Mouse (Mus musculus) midbrain, embryonic 10.5 days (tissue): ENCODE data around the gene Hoxc8. TPM values are rescaled to one million over a fixed set of nuclear protein-coding genes. Genes with fewer than 3 reads are reported as not detected.

Source experiments
- DNase-seq: peaks from one replicate; pipeline ENCODE4 v3.0.0-alpha.2; 2017; ENCODE audit warnings: low spot score
- H3K27ac ChIP-seq: fragments of 300-500 bp; sonication (generic); replicated peaks from 2 replicates; pipeline ENCODE4 v1.5.1; 2016; ENCODE audit warnings: mild to moderate bottlenecking
- H3K27me3 ChIP-seq: fragments of 300-500 bp; sonication (generic); 2 replicates; pipeline ENCODE4 v1.6.1; 2016; ENCODE audit warnings: low read depth, mild to moderate bottlenecking; ENCODE audit not compliant: poor library complexity, severe bottlenecking
- H3K36me3 ChIP-seq: fragments of 300-500 bp; sonication (generic); 2 replicates; pipeline ENCODE4 v1.6.1; 2016; ENCODE audit warnings: mild to moderate bottlenecking, moderate library complexity
- H3K4me1 ChIP-seq: fragments of 300-500 bp; sonication (generic); 2 replicates; pipeline ENCODE4 v1.6.1; 2016
- H3K4me3 ChIP-seq: fragments of 300-500 bp; sonication (generic); 2 replicates; pipeline ENCODE4 v1.5.1; 2016; ENCODE audit warnings: mild to moderate bottlenecking, moderate library complexity
- H3K9me3 ChIP-seq: fragments of 300-500 bp; sonication (generic); replicated peaks from 2 replicates; pipeline ENCODE4 v1.6.1; 2016; ENCODE audit warnings: mild to moderate bottlenecking
- WGBS: fragments of 180-500 bp; shearing (Covaris S2); methylation state at CpG from one replicate; pipeline ENCODE4 v1.1.7; 2016; 5-methylcytosine and 5-hydroxymethylcytosine counted together
- polyA plus RNA-seq: library from polyadenylated mRNA; unstranded; fragments of >200 nt; fragmentation: Nextera tagmentation; extraction: Ambion mirVana; gene quantifications from 2 replicates; pipeline ENCODE4 v1.2.1, GENCODE M21; 2016

Gene Hoxc8
- polyA plus RNA-seq, 1 experiment from 2014 or later: not detected

DNA sequence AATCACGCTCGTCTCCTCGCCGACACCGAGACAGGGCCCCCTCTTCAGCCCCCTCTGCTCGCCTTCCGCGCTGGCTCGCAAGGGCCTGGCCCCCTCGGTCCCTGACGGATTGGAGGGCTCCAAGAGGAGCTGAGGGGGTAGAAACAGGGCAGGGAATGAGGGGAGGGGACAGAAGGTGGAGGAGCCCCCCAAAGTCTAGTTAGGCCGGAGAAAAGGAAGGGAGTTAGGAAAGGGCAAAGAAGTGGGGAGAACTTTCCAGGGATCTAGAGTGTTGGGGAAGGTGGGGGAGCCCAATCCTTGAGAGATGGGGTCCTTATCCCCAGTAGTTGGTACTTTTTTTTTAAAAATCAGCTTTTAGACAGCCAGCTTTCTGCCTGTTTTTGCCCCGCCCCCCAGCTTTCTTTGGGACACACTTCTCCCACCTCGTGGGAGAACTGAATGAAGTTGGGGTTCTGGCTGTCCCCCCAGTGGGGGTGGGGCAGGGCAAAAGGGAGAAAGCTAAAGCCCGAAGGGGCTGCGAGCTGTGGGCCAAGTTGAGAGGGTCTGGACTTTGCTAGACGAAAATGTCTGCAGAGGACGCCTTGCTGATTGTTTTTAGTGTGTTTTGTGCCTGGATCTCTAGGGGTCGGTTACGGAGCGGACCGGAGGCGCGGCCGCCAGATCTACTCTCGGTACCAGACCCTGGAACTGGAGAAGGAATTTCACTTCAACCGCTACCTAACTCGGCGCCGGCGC is 19.9 kb downstream of the Hoxc8 start:
- H3K4me3 ChIP-seq: no peak overlapping the region
- H3K27me3 ChIP-seq: peaks cover 100% of the 10 kb centered on the region
- H3K4me1 ChIP-seq: peaks cover 13% of the 10 kb centered on the region
- no peaks in the 10 kb centered on the region for H3K36me3 ChIP-seq
- whole genome bisulfite sequencing: under 1% methylated on average over 31 of the region's 31 CpGs
- no peak overlapping the region for H3K27ac ChIP-seq
- no peaks in the 10 kb centered on the region for H3K9me3 ChIP-seq
- no peak for DNase-seq

DNA sequence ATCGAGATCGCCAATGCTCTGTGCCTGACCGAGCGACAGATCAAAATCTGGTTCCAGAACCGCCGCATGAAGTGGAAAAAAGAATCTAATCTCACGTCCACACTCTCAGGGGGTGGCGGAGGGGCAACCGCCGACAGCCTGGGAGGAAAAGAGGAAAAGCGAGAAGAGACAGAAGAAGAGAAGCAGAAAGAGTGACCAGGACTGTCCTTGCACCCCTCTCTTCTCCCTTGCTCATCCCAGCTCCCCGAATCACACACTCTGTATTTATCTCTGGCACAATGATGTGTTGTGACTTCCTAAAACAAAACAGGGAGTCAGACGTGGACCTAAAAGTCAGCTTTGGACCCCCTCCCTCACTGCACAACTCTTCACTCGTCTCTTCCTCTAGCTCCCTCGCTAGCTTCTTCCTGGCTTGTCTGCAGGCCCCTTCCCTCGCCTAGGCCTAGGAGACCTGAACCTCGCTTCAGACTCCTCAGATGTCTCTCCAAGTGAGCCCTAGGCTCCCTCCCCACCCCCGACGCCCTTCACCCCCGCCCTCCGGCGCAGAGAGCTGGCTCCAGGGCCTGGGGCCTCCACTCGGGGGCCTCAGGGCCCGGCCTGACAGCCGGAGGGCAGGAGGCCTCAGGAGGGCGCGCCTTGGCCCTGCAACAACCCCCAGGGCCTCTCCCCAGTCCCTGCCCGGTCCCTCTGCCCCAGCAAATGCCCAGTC is 20.6 kb downstream of the Hoxc8 start:
- H3K27me3 ChIP-seq: peaks cover 100% of the 10 kb centered on the region
- H3K27ac ChIP-seq: no peak overlapping the region
- DNase-seq: peak; percentile 64
- no peaks in the 10 kb centered on the region for H3K36me3 ChIP-seq
- H3K4me3 ChIP-seq: no peak overlapping the region
- no peaks in the 10 kb centered on the region for H3K9me3 ChIP-seq
- peaks cover 13% of the 10 kb centered on the region for H3K4me1 ChIP-seq
- WGBS: under 1% methylated on average over 28 of the region's 28 CpGs

DNA sequence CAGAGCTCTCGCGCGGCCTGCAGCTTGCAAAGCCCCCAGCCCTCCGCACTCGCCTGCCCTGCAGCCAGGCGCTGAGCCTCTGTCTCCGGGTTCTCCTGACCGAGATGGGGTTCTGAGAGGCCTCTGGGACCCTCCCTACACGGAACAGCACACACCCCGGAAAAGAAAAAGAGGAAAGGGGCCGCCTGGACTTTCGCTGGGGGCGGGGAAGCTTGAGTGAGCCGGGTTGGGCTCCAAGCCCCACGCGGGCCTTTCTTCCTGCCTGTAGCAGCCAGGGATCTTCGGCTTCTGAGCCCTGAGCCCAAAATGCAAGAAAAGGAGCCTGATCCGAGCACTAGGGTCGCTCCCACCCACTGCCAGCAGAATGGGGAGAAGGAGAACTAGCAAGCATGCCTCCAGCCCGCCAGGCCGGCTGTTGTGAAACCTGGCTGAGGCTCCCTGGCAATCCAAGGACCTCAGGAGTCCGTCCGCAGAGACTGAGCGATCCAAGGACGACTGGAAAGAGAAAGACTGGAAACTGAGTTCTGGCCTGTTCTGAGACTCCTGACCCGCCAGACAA is 21.6 kb downstream of the Hoxc8 start:
- H3K4me3 ChIP-seq: no peak overlapping the region
- peaks cover 100% of the 10 kb centered on the region for H3K27me3 ChIP-seq
- H3K9me3 ChIP-seq: no peaks in the 10 kb centered on the region
- peaks cover 13% of the 10 kb centered on the region for H3K4me1 ChIP-seq
- H3K27ac ChIP-seq: no peak overlapping the region
- DNase-seq: peak; percentile 61
- under 1% methylated on average over 26 of the region's 26 CpGs for WGBS
- no peaks in the 10 kb centered on the region for H3K36me3 ChIP-seq

DNA sequence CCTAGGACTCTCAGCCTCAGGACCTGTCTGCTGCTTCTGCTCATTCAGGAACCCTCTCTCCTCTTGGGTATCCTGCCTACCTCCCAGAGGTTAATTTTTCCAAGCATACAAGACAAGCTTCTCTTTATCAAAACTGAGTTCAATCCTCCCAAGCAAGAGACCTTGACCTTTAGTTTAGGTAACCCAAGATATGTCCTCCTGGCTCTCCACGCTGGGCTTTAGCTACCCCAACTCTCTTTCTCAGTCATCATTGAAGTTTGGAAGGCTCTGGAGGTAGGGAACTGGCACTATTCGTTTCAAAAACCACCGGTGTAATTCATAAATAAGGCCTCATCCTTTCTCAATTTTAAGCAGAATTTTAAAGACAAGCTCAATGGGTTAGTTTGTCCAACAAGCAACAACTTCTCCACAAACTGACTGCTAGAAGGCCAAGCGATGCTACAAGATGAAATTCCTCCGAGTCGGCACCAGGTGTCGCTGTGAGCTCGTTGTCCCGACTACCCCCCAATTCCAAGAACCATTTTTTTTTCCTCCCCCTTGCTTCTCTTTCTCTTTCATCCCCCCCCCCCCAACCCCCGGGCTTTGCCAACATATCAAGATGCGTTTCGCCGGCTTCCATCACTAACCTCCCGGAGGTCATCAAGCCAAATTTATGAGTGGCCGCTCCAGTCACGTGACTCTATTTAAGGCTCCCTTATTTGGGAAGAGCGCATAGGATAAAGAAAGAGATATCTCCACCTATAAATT is 23.0 kb downstream of the Hoxc8 start:
- 2% methylated on average over 17 of the region's 17 CpGs for WGBS
- Histone ChIP-seq H3K27ac (no peak overlapping the region), H3K4me3 (no peak overlapping the region)

DNA sequence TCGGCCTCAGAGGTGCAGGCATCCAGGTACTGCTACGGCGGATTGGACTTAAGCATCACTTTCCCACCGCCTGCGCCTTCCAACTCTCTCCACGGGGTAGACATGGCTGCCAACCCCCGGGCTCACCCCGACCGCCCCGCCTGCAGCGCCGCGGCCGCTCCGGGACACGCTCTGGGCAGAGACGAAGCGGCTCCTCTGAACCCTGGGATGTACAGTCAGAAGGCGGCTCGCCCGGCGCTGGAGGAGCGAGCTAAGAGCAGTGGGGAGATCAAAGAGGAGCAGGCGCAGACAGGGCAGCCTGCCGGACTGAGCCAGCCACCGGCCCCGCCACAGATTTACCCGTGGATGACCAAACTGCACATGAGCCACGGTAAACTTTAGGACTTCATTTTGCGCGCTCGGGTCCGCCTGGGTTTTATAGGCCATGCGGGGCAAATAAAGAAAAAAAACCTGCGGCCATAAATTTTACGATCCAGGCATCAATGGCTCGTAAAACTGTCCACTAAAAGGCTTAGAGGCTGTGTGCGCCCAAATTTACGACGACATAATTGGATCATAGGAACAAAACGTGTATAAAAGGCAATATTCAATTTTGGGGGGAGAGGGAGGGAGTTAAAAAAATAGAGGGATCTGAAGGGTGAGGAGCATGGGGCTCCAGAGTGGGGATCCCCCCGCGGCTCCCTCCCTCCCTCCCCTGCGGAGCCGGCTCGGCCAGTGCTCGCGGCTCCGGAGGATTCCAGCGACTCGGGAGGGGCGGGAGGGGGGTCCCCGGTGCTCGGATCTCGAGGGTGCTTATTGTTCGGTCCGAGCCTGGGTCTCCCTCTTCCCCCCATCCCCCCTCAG is 24.0 kb downstream of the Hoxc8 start:
- Histone ChIP-seq H3K4me1 (peaks cover 13% of the 10 kb centered on the region), H3K36me3 (no peaks in the 10 kb centered on the region), H3K9me3 (no peaks in the 10 kb centered on the region), H3K27me3 (peaks cover 100% of the 10 kb centered on the region), H3K27ac (no peak overlapping the region), H3K4me3 (peak overlapping the region; percentile 20; the same call in 1 of the 2 replicates)
- WGBS: under 1% methylated on average over 49 of the region's 57 CpGs
- DNase-seq: peak; percentile 66

More for the DNA sequence above, 23.0 kb downstream of the Hoxc8 start:
- Histone ChIP-seq H3K27me3 (peaks cover 100% of the 10 kb centered on the region), H3K9me3 (no peaks in the 10 kb centered on the region), H3K4me1 (peaks cover 13% of the 10 kb centered on the region), H3K36me3 (no peaks in the 10 kb centered on the region)
- peak; percentile 63 for DNase-seq

DNA sequence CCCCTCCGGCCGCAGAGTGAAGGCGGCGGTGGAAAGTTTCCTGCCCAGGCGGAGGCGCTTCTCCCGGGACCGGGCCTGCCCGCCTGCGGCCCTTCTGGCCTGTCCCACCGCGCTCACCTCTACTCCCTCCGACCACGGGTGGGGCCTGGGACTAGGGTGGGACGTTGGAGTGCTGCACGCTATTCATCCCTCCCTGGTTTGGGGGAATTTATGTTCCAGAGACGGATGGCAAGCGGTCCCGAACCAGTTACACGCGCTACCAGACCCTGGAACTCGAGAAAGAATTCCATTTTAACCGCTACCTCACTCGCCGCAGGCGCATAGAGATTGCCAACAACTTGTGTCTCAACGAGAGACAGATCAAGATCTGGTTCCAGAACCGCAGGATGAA is 24.6 kb downstream of the Hoxc8 start:
- H3K4me3 ChIP-seq: 0 out of 2 replicates have a peak overlapping the region, but pooled peaks have one; percentile 3

DNA sequence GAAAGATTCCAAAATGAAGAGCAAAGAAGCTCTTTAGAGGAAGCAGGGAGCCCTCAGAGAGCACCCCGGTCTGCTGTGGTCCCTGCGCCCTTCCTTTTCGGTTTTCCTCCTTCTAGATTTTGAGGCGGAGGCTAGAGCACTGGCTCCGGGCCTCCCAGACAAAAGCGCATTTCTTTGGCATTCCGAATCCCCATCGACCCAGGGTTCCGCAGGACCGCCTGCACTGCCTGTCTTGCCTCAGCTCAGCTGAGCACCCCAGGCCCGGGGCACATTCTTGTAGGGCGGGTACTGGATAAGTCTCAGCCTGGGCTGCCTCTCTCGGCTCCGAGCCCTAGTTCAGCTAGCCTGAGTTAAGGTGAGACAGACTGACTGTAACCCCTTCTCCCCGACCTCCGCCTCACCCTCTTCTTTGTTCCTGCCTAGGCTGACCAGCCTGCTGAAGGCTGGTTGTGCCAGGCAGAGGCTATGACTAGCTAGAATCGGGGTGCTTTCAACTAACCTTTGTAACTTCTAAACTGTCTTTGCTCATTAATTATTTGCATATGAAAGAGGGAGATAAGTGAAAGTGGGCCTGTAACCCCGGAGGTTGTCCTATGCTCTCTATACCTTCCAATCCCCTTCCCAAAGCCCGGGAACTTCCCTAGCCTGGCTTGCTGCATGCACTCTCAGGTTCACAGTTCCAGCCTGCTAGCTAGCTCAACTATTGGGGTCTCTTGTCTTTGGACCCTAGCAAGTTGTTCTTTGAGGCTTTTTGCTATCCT is 25.2 kb downstream of the Hoxc8 start:
- no peaks in the 10 kb centered on the region for H3K9me3 ChIP-seq
- H3K27ac ChIP-seq: no peak overlapping the region
- H3K27me3 ChIP-seq: peaks cover 100% of the 10 kb centered on the region
- H3K36me3 ChIP-seq: no peaks in the 10 kb centered on the region
- H3K4me3 ChIP-seq: no peak overlapping the region
- WGBS: 2% methylated on average over 19 of the region's 19 CpGs
- H3K4me1 ChIP-seq: peaks cover 13% of the 10 kb centered on the region
- DNase-seq: peak; percentile 46

More for the DNA sequence above, 24.6 kb downstream of the Hoxc8 start:
- Histone ChIP-seq H3K36me3 (no peaks in the 10 kb centered on the region), H3K9me3 (no peaks in the 10 kb centered on the region), H3K27me3 (peaks cover 100% of the 10 kb centered on the region), H3K27ac (no peak overlapping the region), H3K4me1 (peaks cover 13% of the 10 kb centered on the region)
- peak; percentile 56 for DNase-seq
- under 1% methylated on average over 27 of the region's 28 CpGs for WGBS

DNA sequence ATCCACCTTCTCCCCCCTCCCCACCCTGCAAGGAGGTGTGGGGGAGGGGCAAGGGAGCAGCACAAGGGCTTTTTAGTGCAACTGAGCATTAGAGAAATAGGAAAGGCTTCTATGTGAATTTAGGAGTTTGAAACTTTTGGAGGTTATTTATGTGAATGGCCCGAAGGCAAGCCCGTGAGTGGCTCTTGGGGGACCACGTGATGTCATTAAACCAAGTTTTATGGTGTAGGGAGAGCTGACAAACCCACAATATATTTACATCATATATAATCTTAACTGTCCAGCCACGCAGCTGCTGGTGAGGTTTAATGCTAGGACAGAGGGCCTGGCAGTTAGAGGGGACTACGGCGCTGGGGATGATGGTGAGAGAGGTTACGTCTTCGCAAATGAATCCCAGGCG is 28.2 kb downstream of the Hoxc8 start, which contains the start of gene Hoxc4:
Hoxc4 (plus strand) TSS at position 299 of the 400 bp plus-strand sequence.
- Histone ChIP-seq H3K27ac (no peak within 1 kb of the TSS), H3K4me1 (peaks cover 11% of the 10 kb centered on the region), H3K27me3 (peaks cover 100% of the 10 kb centered on the region), H3K4me3 (no peak within 1 kb of the TSS), H3K36me3 (no peaks in the 10 kb centered on the region), H3K9me3 (no peaks in the 10 kb centered on the region)
- 2% methylated on average over 9 of the region's 9 CpGs for WGBS
- no peak for DNase-seq

DNA sequence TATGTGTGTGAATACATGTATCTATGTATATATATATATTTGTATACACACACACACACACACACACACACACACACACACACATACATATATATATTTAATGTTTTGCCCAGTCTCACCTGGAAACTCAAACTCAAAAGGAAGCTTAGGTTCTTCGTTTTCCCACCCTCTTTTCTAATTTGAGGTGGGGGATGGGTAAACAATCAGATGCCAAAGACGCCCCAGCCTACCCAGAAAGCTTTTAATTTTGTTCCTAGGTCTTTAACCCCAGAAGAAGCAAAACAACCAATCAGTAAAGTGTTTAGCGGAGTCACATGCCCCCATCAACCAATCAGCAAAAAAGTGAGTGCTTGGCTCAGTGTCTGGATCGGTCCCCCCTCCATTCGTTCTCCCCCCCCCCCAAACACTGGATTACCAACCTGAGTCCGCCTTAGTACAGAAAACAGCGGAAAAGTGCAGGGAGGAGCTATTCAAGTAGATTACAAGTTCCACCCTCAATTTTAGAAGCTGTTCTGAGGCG is 30.6 kb downstream of the Hoxc8 start:
- Histone ChIP-seq H3K4me1 (no peaks in the 10 kb centered on the region), H3K27me3 (peaks cover 100% of the 10 kb centered on the region), H3K9me3 (no peaks in the 10 kb centered on the region), H3K27ac (no peak overlapping the region), H3K36me3 (no peaks in the 10 kb centered on the region), H3K4me3 (no peak overlapping the region)
- no peak for DNase-seq
- WGBS: under 1% methylated on average over 8 of the region's 8 CpGs

DNA sequence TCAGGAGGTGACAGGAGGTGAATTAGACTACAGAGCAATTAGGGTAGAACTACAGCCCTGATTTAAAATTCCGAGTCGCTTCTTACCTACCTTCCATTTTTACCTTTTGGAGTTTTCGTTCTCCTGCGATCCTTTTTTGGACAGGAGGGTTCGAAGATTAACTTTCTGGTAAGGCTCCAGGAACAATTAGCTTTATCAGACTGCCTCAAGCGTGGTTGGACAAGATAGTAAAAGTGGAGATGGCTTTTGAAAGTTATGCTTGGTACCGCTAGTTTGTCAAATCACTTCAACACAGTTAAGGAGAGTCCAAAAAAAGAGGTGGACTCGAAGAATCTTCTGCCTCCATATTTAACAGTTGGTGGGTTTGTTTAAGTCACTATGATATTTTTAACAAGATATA is 31.1 kb downstream of the Hoxc8 start:
- Histone ChIP-seq H3K4me1 (no peaks in the 10 kb centered on the region), H3K27me3 (peaks cover 100% of the 10 kb centered on the region), H3K36me3 (no peaks in the 10 kb centered on the region), H3K9me3 (no peaks in the 10 kb centered on the region), H3K4me3 (no peak overlapping the region), H3K27ac (no peak overlapping the region)
- whole genome bisulfite sequencing: 8% methylated on average over 8 of the region's 8 CpGs
- no peak for DNase-seq

DNA sequence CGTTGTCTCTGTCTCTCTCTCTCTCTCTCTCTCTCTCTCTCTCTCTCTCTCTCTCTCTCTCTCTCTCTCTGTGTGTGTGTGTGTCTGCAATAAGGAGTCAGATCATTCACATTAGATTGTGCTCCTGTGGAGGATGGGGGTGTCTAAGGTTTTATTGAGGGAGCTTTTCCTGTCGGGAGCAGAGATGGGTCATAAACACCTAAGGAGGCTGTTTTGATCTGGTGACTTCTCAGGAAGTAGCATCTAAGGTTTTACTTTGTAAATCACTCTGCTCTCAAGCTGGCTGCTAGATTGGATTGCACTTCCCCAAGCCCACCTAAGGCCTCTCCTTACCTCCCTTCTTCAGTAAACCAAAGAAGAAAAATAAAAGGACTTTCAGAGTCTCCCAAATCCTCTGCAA is 33.7 kb downstream of the Hoxc8 start:
- no peaks in the 10 kb centered on the region for H3K4me1 ChIP-seq
- DNase-seq: no peak
- no peak overlapping the region for H3K4me3 ChIP-seq
- no peak overlapping the region for H3K27ac ChIP-seq
- H3K27me3 ChIP-seq: peaks cover 100% of the 10 kb centered on the region
- H3K9me3 ChIP-seq: no peaks in the 10 kb centered on the region
- WGBS: 4% methylated on average over 2 of the region's 2 CpGs
- no peaks in the 10 kb centered on the region for H3K36me3 ChIP-seq
